Mouse (Mus musculus): ENCODE measurements at regions not wholly inside any gene's neighbourhood (a gene's known extent, or its start where the extent isn't known, plus 50 kb on each side); places are given as distances from the start of the nearest gene placed in this dataset.

DNA sequence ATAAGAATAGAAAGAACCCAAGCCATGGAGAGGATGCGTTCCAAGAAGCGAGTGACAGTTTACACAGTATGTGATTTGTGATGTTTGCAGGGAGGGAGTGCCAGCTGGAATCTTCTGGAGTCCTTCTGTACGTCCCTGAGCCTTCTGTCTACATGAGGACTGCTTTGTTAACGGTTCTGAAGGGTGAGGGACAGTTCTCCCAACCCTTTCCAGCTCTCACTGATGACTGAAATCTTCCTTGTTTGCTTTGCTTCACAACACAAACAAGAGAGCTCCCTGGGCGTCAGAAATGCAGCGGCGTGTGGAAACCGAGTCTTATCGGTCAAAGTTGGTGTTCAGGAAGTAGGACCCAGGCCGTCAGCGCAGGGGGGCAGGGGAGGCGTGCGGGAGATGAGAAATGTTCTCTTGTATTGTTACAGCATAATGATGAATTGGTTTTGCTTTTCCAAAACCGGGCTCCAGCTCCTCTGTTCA lies 112.2 kb upstream of the Npvf start:
- 53% methylated on average over 14 of the region's 14 CpGs for WGBS
- H3K27ac ChIP-seq (ENCODE audit: insufficient read depth, low read depth, low read length): no peak overlapping the region
- DNase-seq: no peak
- H3K4me3 ChIP-seq (ENCODE audit: insufficient read depth, low read depth, low read length): no peak overlapping the region
- H3K27me3 ChIP-seq (replicated peaks; ENCODE audit: control insufficient read depth, insufficient read depth, low read length): no peaks in the 10 kb centered on the region
- no peaks in the 10 kb centered on the region for H3K4me1 ChIP-seq (ENCODE audit: control insufficient read depth, insufficient read depth, low read length)
- no peak for TF ChIP-seq POLR2A (IDR thresholded peaks at IDR 0.05; ENCODE audit: low read depth, low read length)
- TF ChIP-seq CTCF (conservative IDR thresholded peaks at IDR 0.05; ENCODE audit: insufficient read depth, insufficient read length, low read depth, low read length): no peak
- H3K36me3 ChIP-seq (ENCODE audit: control insufficient read depth, insufficient read depth, low read length): no peaks in the 10 kb centered on the region

DNA sequence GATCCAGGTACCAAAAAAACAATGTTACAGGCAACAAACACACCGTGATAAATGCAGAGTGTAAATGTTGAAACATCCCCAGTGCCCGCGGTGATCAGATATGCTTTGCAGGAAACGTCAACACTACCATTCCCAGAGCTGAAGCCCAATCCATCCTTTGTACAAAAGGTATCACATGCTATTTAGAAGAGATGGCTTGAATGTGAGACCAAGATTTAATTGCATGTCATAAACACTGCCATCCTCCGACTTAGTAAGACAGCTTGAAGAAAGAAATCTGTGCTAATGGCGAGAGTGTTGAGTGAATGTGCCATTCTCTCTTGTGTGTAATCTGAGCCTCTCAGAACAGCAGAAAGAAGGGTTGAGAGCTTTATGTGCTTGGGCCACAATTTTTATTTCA lies 112.9 kb upstream of the Npvf start:
- no peaks in the 10 kb centered on the region for H3K27me3 ChIP-seq (replicated peaks; ENCODE audit: control insufficient read depth, insufficient read depth, low read length)
- whole genome bisulfite sequencing: 54% methylated on average over 6 of the region's 6 CpGs
- H3K4me1 ChIP-seq (ENCODE audit: control insufficient read depth, insufficient read depth, low read length): no peaks in the 10 kb centered on the region
- TF ChIP-seq POLR2A (IDR thresholded peaks at IDR 0.05; ENCODE audit: low read depth, low read length) (no peak), CTCF (conservative IDR thresholded peaks at IDR 0.05; ENCODE audit: insufficient read depth, insufficient read length, low read depth, low read length) (no peak)
- no peak overlapping the region for H3K27ac ChIP-seq (ENCODE audit: insufficient read depth, low read depth, low read length)
- no peak overlapping the region for H3K4me3 ChIP-seq (ENCODE audit: insufficient read depth, low read depth, low read length)
- no peaks in the 10 kb centered on the region for H3K36me3 ChIP-seq (ENCODE audit: control insufficient read depth, insufficient read depth, low read length)
- DNase-seq: no peak

DNA sequence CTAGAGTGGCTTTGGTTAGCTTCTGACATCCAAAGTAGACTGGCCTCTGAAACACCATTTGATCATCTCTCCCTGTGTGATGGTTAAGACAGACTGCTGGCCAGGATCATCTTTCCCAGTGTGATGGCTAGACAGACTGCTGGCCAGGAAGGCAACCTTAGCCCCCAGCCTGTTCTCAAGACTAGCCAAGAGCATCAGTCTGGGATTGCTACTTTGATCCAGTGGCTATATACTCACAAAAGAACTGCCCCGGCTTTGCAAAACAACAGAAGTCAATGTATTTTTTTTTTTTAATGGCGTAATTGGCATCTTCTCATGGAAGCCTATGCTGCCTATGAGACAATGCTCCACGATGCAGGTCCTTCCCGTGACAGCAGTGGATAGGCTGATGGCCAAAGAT lies 113.6 kb upstream of the Npvf start:
- no peaks in the 10 kb centered on the region for H3K27me3 ChIP-seq (replicated peaks; ENCODE audit: control insufficient read depth, insufficient read depth, low read length)
- TF ChIP-seq POLR2A (IDR thresholded peaks at IDR 0.05; ENCODE audit: low read depth, low read length) (no peak), CTCF (conservative IDR thresholded peaks at IDR 0.05; ENCODE audit: insufficient read depth, insufficient read length, low read depth, low read length) (no peak)
- no peak overlapping the region for H3K4me3 ChIP-seq (ENCODE audit: insufficient read depth, low read depth, low read length)
- WGBS: 95% methylated on average over 4 of the region's 4 CpGs
- H3K36me3 ChIP-seq (ENCODE audit: control insufficient read depth, insufficient read depth, low read length): no peaks in the 10 kb centered on the region
- DNase-seq: no peak
- no peaks in the 10 kb centered on the region for H3K4me1 ChIP-seq (ENCODE audit: control insufficient read depth, insufficient read depth, low read length)
- no peak overlapping the region for H3K27ac ChIP-seq (ENCODE audit: insufficient read depth, low read depth, low read length)

DNA sequence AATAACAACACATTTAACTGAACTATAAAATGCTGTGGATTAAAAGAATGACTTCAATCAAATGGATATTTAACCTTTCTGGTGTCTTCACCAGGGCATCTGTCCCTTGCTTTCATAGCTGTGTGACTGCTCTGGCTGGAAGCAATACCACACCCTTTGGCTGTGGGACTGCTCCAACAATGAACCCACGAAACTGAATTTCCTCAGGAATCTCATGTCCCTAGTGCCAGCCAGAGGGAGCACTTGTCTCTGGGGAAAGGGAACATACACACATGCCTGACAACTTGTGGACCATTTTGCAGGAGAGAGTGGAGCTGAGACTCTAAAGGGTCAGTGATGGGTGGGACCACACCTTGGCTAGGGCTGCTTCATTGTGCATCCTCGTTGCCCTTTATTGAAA lies 114.9 kb upstream of the Npvf start:
- H3K36me3 ChIP-seq (ENCODE audit: control insufficient read depth, insufficient read depth, low read length): no peaks in the 10 kb centered on the region
- no peak for DNase-seq
- 79% methylated on average over 2 of the region's 2 CpGs for WGBS
- H3K4me3 ChIP-seq (ENCODE audit: insufficient read depth, low read depth, low read length): no peak overlapping the region
- H3K4me1 ChIP-seq (ENCODE audit: control insufficient read depth, insufficient read depth, low read length): no peaks in the 10 kb centered on the region
- TF ChIP-seq POLR2A (IDR thresholded peaks at IDR 0.05; ENCODE audit: low read depth, low read length) (no peak), CTCF (conservative IDR thresholded peaks at IDR 0.05; ENCODE audit: insufficient read depth, insufficient read length, low read depth, low read length) (no peak)
- H3K27me3 ChIP-seq (replicated peaks; ENCODE audit: control insufficient read depth, insufficient read depth, low read length): no peaks in the 10 kb centered on the region
- H3K27ac ChIP-seq (ENCODE audit: insufficient read depth, low read depth, low read length): no peak overlapping the region

DNA sequence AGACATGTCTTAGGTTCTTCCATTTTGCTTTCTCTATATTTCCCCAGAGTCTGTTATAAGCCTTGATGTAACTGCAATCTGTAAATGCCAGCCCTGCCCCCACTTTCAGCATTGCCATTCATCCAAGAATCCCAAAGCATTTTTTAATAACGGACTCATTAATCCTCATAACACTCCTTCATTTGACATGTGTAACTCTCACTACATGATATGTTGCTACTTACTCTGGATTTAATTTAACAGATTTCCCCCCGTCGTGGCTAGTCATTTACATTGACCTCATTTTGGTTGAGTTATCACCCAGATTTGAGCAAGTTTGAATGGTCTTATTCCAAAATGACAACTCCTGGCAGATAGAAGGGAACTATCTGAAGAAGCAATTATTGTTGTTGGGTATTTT lies 116.2 kb upstream of the Npvf start:
- TF ChIP-seq POLR2A (IDR thresholded peaks at IDR 0.05; ENCODE audit: low read depth, low read length) (no peak), CTCF (conservative IDR thresholded peaks at IDR 0.05; ENCODE audit: insufficient read depth, insufficient read length, low read depth, low read length) (no peak)
- WGBS: 81% methylated on average over 3 of the region's 3 CpGs

DNA sequence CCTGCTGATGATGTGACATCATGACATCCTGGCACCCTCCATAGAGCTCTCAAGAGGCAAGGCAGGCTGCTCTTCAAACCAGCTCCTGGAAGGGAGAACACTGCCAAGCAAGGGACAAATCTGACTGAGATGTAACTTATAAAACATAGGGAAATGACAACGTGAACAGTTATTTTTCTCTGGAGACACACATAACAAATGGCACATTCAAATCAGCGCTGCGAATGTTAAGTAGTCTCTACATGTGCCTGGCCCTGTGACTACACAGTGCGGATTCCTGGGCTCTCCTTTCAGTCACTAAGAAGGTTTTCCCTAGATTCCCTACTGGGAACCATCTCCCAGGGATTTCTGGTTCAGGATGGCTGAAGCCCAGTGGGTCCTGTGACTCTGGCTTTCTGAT lies 121.4 kb upstream of the Npvf start:
- DNase-seq: no peak

More for the DNA sequence above, 116.2 kb upstream of the Npvf start:
- DNase-seq: no peak
- H3K27me3 ChIP-seq (replicated peaks; ENCODE audit: control insufficient read depth, insufficient read depth, low read length): no peaks in the 10 kb centered on the region; the same call in 1 of the 2 replicates
- H3K27ac ChIP-seq (ENCODE audit: insufficient read depth, low read depth, low read length): no peak overlapping the region
- no peak overlapping the region for H3K4me3 ChIP-seq (ENCODE audit: insufficient read depth, low read depth, low read length)
- no peaks in the 10 kb centered on the region for H3K4me1 ChIP-seq (ENCODE audit: control insufficient read depth, insufficient read depth, low read length)
- no peaks in the 10 kb centered on the region for H3K36me3 ChIP-seq (ENCODE audit: control insufficient read depth, insufficient read depth, low read length)

DNA sequence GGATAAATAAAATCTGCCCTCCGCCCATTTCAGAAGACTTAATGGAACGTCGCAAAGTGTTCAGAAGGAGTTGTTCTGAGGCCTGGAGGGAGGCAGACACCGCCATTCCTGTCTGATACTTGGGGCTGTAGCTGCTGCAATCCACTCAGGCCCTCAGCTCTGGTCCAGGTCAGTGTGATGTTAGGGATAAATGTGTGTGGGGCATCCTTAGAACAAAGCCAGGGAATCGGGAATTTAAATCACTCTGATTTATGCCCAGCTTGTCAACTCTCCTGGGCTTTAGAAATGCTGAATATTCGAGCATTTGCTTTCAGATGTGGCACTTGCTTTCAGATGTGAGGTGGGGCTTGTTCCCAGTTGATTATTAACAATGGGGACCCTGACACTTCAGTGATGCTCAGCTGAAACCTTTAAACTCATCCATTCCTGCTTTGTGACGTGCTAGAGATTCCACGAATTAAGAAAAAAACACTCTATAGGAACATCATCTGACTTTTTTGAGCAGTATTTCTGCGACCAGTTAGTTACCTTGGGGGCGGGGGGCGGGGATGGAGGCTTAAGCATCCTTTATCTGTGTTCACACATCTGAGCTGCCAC lies 122.1 kb upstream of the Npvf start:
- no peaks in the 10 kb centered on the region for H3K36me3 ChIP-seq (ENCODE audit: control insufficient read depth, insufficient read depth, low read length)
- WGBS: 72% methylated on average over 11 of the region's 11 CpGs
- TF ChIP-seq CTCF (conservative IDR thresholded peaks at IDR 0.05; ENCODE audit: insufficient read depth, insufficient read length, low read depth, low read length): no peak
- TF ChIP-seq POLR2A (IDR thresholded peaks at IDR 0.05; ENCODE audit: low read depth, low read length): no peak
- H3K4me3 ChIP-seq (ENCODE audit: insufficient read depth, low read depth, low read length): no peak overlapping the region
- H3K27ac ChIP-seq (ENCODE audit: insufficient read depth, low read depth, low read length): no peak overlapping the region
- no peaks in the 10 kb centered on the region; the same call in 1 of the 2 replicates for H3K27me3 ChIP-seq (replicated peaks; ENCODE audit: control insufficient read depth, insufficient read depth, low read length)
- peaks cover 4% of the 10 kb centered on the region; the same call in 1 of the 2 replicates for H3K4me1 ChIP-seq (ENCODE audit: control insufficient read depth, insufficient read depth, low read length)
- no peak for DNase-seq

More for the DNA sequence above, 121.4 kb upstream of the Npvf start:
- no peak overlapping the region for H3K27ac ChIP-seq (ENCODE audit: insufficient read depth, low read depth, low read length)
- H3K4me1 ChIP-seq (ENCODE audit: control insufficient read depth, insufficient read depth, low read length): peaks cover 4% of the 10 kb centered on the region; the same call in 1 of the 2 replicates
- no peaks in the 10 kb centered on the region; the same call in 1 of the 2 replicates for H3K27me3 ChIP-seq (replicated peaks; ENCODE audit: control insufficient read depth, insufficient read depth, low read length)
- TF ChIP-seq POLR2A (IDR thresholded peaks at IDR 0.05; ENCODE audit: low read depth, low read length) (no peak), CTCF (conservative IDR thresholded peaks at IDR 0.05; ENCODE audit: insufficient read depth, insufficient read length, low read depth, low read length) (no peak)
- WGBS: 92% methylated on average over 4 of the region's 4 CpGs
- H3K4me3 ChIP-seq (ENCODE audit: insufficient read depth, low read depth, low read length): no peak overlapping the region
- no peaks in the 10 kb centered on the region for H3K36me3 ChIP-seq (ENCODE audit: control insufficient read depth, insufficient read depth, low read length)

Data from kidney, adult 2 months (tissue).